Mouse (Mus musculus): ENCODE results near the gene Rnf130. TPM values are rescaled to one million over a fixed set of nuclear protein-coding genes. Genes with fewer than 3 reads are reported as not detected.

Rnf130 gene
- polyA plus RNA-seq, 1 experiment from 2014 or later, result 89.3 TPM

DNA sequence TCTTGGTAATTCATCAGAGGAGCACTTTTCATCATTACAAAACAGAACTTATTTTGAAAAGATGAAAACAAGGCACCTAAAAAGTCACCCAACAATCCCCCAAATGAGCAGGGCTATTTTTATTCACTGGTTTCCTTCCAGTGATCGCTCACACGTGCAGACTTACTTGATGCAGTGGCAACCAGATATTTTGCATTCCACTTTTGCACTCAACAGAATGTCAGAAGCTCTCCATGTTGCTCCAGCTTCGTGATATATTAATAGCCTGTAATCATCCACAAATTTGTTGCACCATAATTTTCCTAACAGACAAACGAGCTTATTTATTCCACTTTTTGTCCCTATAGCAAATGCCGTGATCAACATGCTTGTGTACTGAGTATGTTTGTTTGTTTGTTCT is 8.6 kb upstream of the Rnf130 start:
- Histone ChIP-seq H3K27ac (replicated peaks; ENCODE audit: low read depth, low read length) (no peak overlapping the region), H3K9ac (ENCODE audit: low read length) (no peak overlapping the region), H3K9me3 (ENCODE audit: control insufficient read depth, low read length) (no peaks in the 10 kb centered on the region), H3K36me3 (ENCODE audit: control insufficient read depth, insufficient read depth, low read length) (no peaks in the 10 kb centered on the region), H3K4me3 (ENCODE audit: low read depth, low read length) (no peak overlapping the region), H3K4me1 (ENCODE audit: control insufficient read depth, insufficient read depth, low read length) (no peaks in the 10 kb centered on the region), H3K27me3 (ENCODE audit: control insufficient read depth, insufficient read depth, low read length) (no peaks in the 10 kb centered on the region), H3K4me2 (ENCODE audit: low read depth, severe bottlenecking) (no peak overlapping the region)
- no peak for ATAC-seq (ENCODE audit: insufficient number of reproducible peaks, low FRiP score, low TSS enrichment, low read depth)
- no peak for DNase-seq (ENCODE audit: low spot score)
- WGBS, result 84% methylated on average over 5 of the region's 5 CpGs

DNA sequence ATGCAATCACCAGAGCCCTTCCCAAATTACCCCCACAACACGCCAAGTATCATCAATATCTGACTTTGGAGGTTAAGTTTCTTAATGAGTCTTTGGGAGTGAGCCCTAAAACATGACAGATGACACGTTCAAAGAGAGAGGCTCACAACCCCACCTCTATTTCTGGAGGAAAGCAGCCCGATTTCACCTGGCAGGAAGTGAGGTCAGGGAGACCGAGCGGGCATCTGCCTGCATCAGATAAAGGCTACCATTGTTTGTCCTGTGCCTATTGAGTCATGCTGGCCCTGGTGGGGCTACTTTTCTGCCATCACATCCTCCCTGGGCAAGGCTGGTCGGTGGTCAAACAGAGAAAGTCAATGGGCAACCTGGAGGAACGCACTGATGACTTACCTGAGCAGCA is 7.6 kb upstream of the Rnf130 start:
- Histone ChIP-seq H3K36me3 (ENCODE audit: control insufficient read depth, insufficient read depth, low read length) (no peaks in the 10 kb centered on the region), H3K4me2 (ENCODE audit: low read depth, severe bottlenecking) (no peak overlapping the region), H3K9me3 (ENCODE audit: control insufficient read depth, low read length) (no peaks in the 10 kb centered on the region), H3K27ac (replicated peaks; ENCODE audit: low read depth, low read length) (no peak overlapping the region), H3K27me3 (ENCODE audit: control insufficient read depth, insufficient read depth, low read length) (no peaks in the 10 kb centered on the region), H3K9ac (ENCODE audit: low read length) (no peak overlapping the region), H3K4me3 (ENCODE audit: low read depth, low read length) (no peak overlapping the region), H3K4me1 (ENCODE audit: control insufficient read depth, insufficient read depth, low read length) (no peaks in the 10 kb centered on the region)
- ATAC-seq (ENCODE audit: insufficient number of reproducible peaks, low FRiP score, low TSS enrichment, low read depth) (no peak), DNase-seq (ENCODE audit: low spot score) (no peak)
- 81% methylated on average over 7 of the region's 7 CpGs for WGBS

DNA sequence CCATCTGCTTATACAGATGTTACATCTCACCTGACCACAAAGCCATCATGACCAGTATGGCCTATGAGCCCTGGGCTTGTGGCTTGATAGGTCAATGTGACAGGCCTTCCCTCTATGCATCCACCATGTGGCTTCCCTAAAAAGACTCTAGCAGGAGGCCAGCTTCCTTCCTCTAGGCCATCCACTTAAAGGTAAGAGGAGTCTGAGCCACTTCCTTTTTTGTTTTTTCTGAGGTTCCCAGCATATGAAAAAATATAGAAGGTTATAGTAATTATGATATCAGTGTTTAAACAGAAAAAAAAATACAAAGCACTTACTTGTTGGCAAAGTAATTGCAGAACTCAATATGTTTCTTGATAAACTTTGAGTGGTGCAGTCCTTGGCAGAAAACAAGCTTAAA is 6.3 kb upstream of the Rnf130 start:
- Histone ChIP-seq H3K9ac (ENCODE audit: low read length) (no peak overlapping the region), H3K4me2 (ENCODE audit: low read depth, severe bottlenecking) (no peak overlapping the region), H3K4me1 (ENCODE audit: control insufficient read depth, insufficient read depth, low read length) (no peaks in the 10 kb centered on the region), H3K27me3 (ENCODE audit: control insufficient read depth, insufficient read depth, low read length) (no peaks in the 10 kb centered on the region), H3K9me3 (ENCODE audit: control insufficient read depth, low read length) (no peaks in the 10 kb centered on the region), H3K4me3 (ENCODE audit: low read depth, low read length) (no peak overlapping the region), H3K36me3 (ENCODE audit: control insufficient read depth, insufficient read depth, low read length) (no peaks in the 10 kb centered on the region), H3K27ac (replicated peaks; ENCODE audit: low read depth, low read length) (no peak overlapping the region)
- ATAC-seq (ENCODE audit: insufficient number of reproducible peaks, low FRiP score, low TSS enrichment, low read depth), result no peak
- DNase-seq (ENCODE audit: low spot score), result no peak

DNA sequence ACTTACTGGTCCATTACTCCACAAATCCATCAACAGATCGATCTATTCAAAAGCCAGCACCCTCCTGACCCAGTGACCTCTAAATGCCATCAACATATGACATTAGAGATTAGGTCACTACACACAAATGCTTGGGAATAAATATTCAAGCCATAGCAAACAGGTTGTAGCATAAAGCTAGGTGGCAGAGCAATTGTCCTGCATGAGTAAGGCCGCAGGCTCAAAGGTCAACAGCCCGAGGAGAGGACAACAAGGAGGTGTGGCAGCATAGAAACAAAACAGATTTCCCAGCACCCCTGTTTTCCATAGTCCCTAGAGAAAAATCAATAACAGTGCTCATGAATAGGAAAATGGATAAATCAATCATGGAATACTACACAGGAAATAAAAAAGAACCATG is 3.1 kb upstream of the Rnf130 start:
- no peaks in the 10 kb centered on the region for H3K27me3 ChIP-seq (ENCODE audit: control insufficient read depth, insufficient read depth, low read length)
- no peak overlapping the region for H3K27ac ChIP-seq (replicated peaks; ENCODE audit: low read depth, low read length)
- no peak overlapping the region for H3K4me2 ChIP-seq (ENCODE audit: low read depth, severe bottlenecking)
- ATAC-seq (ENCODE audit: insufficient number of reproducible peaks, low FRiP score, low TSS enrichment, low read depth) (no peak), DNase-seq (ENCODE audit: low spot score) (no peak)
- 87% methylated on average over 3 of the region's 3 CpGs for WGBS
- 0 out of 2 replicates have a peak, but pooled peaks cover 2% of the 10 kb centered on the region for H3K4me1 ChIP-seq (ENCODE audit: control insufficient read depth, insufficient read depth, low read length)
- H3K9ac ChIP-seq (ENCODE audit: low read length), result no peak overlapping the region
- H3K4me3 ChIP-seq (ENCODE audit: low read depth, low read length), result no peak overlapping the region
- H3K9me3 ChIP-seq (ENCODE audit: control insufficient read depth, low read length), result no peaks in the 10 kb centered on the region
- no peaks in the 10 kb centered on the region for H3K36me3 ChIP-seq (ENCODE audit: control insufficient read depth, insufficient read depth, low read length)

DNA sequence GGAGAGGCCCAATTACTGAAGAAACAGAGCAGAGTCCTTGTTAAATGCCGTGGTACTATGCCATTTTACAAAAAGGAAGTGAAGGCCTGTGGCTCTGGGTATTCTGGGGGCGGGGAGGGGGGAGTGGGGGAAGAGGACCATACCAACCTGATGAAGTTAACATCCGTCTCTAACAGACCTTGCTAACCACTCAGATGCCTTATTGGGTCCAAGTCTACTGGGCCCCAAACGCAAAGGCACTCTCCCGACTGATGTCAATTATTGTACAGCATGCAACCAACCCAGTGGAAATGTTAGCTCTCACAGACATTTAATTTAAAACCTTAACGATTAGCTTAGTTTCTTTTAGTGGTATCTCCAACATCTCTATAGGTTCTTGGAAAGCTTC is 707 bp upstream of the Rnf130 start:
- no peak overlapping the region for H3K27ac ChIP-seq (replicated peaks; ENCODE audit: low read depth, low read length)
- ATAC-seq (ENCODE audit: insufficient number of reproducible peaks, low FRiP score, low TSS enrichment, low read depth) (no peak), DNase-seq (ENCODE audit: low spot score) (no peak)
- no peaks in the 10 kb centered on the region for H3K9me3 ChIP-seq (ENCODE audit: control insufficient read depth, low read length)
- 68% methylated on average over 6 of the region's 6 CpGs for WGBS
- H3K4me3 ChIP-seq (ENCODE audit: low read depth, low read length), result no peak overlapping the region; the same call in 1 of the 2 replicates
- H3K4me1 ChIP-seq (ENCODE audit: control insufficient read depth, insufficient read depth, low read length), result peaks cover 10% of the 10 kb centered on the region; the same call in 1 of the 2 replicates
- no peak overlapping the region for H3K4me2 ChIP-seq (ENCODE audit: low read depth, severe bottlenecking)
- H3K36me3 ChIP-seq (ENCODE audit: control insufficient read depth, insufficient read depth, low read length), result no peaks in the 10 kb centered on the region
- no peaks in the 10 kb centered on the region for H3K27me3 ChIP-seq (ENCODE audit: control insufficient read depth, insufficient read depth, low read length)
- H3K9ac ChIP-seq (ENCODE audit: low read length), result no peak overlapping the region

DNA sequence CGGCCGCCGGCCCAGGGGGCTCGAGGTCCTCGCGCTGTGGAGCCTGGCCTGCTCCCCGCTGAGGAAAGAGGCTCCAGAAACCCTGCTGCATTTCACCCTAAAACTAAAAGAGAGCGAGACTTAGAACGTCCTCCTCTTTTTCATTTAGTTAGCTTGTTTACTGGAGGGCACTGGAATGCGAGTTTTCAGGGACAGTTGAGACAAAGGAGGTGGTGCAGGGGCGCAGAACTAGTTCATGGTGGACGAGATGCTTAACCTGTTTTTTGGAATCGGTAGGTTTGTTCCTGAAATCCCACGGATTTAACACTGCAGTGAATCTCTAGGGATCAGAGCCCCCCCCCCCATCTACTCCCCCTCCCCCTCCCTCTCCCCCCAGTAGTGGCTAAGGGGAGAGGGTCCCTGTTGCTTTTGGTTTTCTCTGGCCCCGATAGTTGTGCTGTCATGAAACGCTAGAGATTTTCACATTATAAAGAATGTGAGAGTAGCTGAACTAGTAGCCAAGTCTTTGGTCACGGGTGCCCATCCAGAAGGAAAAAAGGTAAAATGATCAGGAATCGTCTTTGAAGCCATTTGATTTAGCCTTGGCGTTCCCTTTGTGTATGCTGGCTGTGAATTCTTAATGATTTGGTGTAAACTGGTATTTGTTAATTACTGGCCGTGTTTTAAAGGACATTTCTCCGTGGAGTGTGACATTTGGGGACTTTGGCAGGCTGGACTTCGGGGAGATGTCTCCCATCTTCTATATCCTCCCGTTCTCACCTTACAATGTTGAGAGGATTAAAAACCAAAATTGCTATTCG is 775 bp downstream of the Rnf130 start:
- no peak; the same call in 1 of the 2 replicates for ATAC-seq (ENCODE audit: insufficient number of reproducible peaks, low FRiP score, low TSS enrichment, low read depth)
- WGBS, result 7% methylated on average over 24 of the region's 24 CpGs

DNA sequence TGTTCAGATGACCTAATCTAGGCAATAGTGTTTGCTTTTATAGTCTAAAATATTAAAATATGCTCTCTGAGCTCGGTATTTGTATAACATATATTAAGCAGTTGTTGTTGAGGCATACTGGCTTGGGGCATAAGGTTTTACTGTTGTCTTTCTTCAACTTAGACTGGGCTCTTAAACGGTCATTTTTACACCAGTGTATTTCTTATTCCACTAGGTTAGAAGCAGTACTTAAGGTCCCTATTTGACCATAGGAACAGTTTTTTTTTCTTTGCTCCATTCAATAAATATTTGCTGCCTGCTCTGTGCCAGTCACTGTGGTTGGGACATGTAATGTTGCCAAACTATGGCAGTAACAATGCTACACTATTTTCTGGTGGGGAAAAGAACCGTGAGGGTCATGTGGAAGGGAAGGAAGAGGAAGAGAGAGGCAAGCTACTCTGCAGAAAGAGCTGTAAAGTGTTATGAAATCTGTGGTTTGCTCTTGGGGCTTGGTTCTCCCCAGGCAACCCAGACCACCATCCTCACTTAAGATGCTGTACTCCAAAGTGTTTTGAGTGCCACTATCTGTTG is 1.5 kb downstream of the Rnf130 start:
- no peaks in the 10 kb centered on the region for H3K9me3 ChIP-seq (ENCODE audit: control insufficient read depth, low read length)
- DNase-seq (ENCODE audit: low spot score), result no peak
- no peaks in the 10 kb centered on the region for H3K36me3 ChIP-seq (ENCODE audit: control insufficient read depth, insufficient read depth, low read length)
- H3K4me2 ChIP-seq (ENCODE audit: low read depth, severe bottlenecking), result peak overlapping the region; percentile 38
- peak overlapping the region; percentile 86 for H3K4me3 ChIP-seq (ENCODE audit: low read depth, low read length)
- WGBS, result 54% methylated on average over 3 of the region's 3 CpGs
- no peak for ATAC-seq (ENCODE audit: insufficient number of reproducible peaks, low FRiP score, low TSS enrichment, low read depth)
- no peak overlapping the region for H3K27ac ChIP-seq (replicated peaks; ENCODE audit: low read depth, low read length)
- H3K4me1 ChIP-seq (ENCODE audit: control insufficient read depth, insufficient read depth, low read length), result peaks cover 10% of the 10 kb centered on the region; the same call in 1 of the 2 replicates
- no peaks in the 10 kb centered on the region for H3K27me3 ChIP-seq (ENCODE audit: control insufficient read depth, insufficient read depth, low read length)
- peak overlapping the region; percentile 97 for H3K9ac ChIP-seq (ENCODE audit: low read length)

More for the DNA sequence above, 775 bp downstream of the Rnf130 start:
- no peaks in the 10 kb centered on the region for H3K9me3 ChIP-seq (ENCODE audit: control insufficient read depth, low read length)
- H3K4me3 ChIP-seq (ENCODE audit: low read depth, low read length), result peak overlapping the region; percentile 86
- H3K9ac ChIP-seq (ENCODE audit: low read length), result peak overlapping the region; percentile 97
- peak overlapping the region; percentile 38 for H3K4me2 ChIP-seq (ENCODE audit: low read depth, severe bottlenecking)
- no peak for DNase-seq (ENCODE audit: low spot score)
- peaks cover 10% of the 10 kb centered on the region; the same call in 1 of the 2 replicates for H3K4me1 ChIP-seq (ENCODE audit: control insufficient read depth, insufficient read depth, low read length)
- H3K27me3 ChIP-seq (ENCODE audit: control insufficient read depth, insufficient read depth, low read length), result no peaks in the 10 kb centered on the region
- no peaks in the 10 kb centered on the region for H3K36me3 ChIP-seq (ENCODE audit: control insufficient read depth, insufficient read depth, low read length)
- peak overlapping the region; percentile 70; the same call in 1 of the 2 replicates for H3K27ac ChIP-seq (replicated peaks; ENCODE audit: low read depth, low read length)

DNA sequence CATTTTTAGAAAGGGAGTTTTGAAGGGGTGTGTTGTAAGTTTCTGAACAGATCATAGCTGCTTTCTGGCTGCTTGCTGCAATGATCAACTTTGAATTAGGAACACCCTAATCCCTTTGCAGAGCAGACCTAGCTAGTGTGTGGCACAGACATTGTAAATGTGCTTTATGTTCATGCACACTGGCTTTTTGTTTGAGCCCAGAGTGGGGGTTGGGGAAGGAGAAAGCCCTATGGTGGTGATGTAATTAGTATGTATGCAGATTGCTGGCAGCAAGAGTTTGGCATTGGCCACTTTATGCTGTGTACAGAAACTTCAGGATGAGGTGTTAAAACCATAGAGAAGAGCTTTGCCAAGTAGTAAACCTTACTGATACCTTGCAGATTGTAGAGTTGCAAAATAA is 3.3 kb downstream of the Rnf130 start:
- Histone ChIP-seq H3K27ac (replicated peaks; ENCODE audit: low read depth, low read length) (no peak overlapping the region), H3K36me3 (ENCODE audit: control insufficient read depth, insufficient read depth, low read length) (no peaks in the 10 kb centered on the region), H3K4me1 (ENCODE audit: control insufficient read depth, insufficient read depth, low read length) (peaks cover 10% of the 10 kb centered on the region; the same call in 1 of the 2 replicates), H3K9me3 (ENCODE audit: control insufficient read depth, low read length) (no peaks in the 10 kb centered on the region), H3K4me3 (ENCODE audit: low read depth, low read length) (no peak overlapping the region), H3K4me2 (ENCODE audit: low read depth, severe bottlenecking) (no peak overlapping the region; the same call in 1 of the 2 replicates), H3K27me3 (ENCODE audit: control insufficient read depth, insufficient read depth, low read length) (no peaks in the 10 kb centered on the region), H3K9ac (ENCODE audit: low read length) (no peak overlapping the region)
- DNase-seq (ENCODE audit: low spot score) (peak; percentile 27), ATAC-seq (ENCODE audit: insufficient number of reproducible peaks, low FRiP score, low TSS enrichment, low read depth) (no peak)

All from limb, embryonic 11.5 days (tissue).